Mouse (Mus musculus) cerebellum, postnatal 36 days (tissue): Measurements from ENCODE around the gene Tbl1xr1.

ENCODE experiments used
- DNase-seq, 2 experiments: peaks; one replicate each; pipeline ENCODE4 v3.0.0; 2021 to 2022; ENCODE audit warnings: mixed read lengths in 2 of 2

The Tbl1xr1 gene

GRCm38 (mm10) chr3:22090431-22091265, 14.2 kb downstream of the Tbl1xr1 start:
- no peak for DNase-seq

DNA sequence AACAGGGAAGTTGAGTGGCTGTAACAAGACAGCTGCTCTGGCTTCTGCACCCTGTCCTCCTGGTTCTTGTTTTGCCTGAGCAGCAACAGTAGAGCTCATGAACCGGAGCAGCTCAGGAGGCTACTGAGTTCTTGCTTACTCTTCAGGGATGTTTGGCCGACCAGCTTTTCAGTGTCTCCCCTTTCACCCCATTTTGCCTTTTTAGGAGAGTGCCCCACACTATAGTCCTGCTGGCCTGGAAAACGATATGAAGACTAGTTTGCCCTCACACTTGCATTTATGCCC, 14.8 kb downstream of the Tbl1xr1 start:
- DNase-seq: no peak

DNA sequence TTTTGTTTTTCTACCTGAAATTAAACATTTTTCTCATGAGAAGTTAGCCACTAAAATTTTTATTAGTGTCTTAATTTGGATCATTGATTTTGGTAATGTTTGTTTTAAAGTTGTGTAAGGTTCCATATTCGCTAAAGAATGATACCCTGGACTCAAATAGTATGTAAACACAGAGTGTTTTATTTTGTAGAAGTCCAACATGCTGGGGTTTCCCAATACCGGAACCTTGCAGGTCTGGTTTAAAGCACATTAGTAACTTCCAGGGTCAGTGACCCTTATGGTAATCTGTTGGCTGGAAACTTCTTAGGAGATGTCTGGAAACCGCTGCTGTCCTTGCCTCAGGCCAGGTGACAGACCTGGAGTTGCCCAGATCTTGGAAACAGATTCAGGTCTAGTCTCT, 15.2 kb downstream of the Tbl1xr1 start:
- DNase-seq: no peak

- DNase-seq: no peak
Measured at GRCm38 (mm10) chr3:22092784-22093183, 16.3 kb downstream of the Tbl1xr1 start.

DNA sequence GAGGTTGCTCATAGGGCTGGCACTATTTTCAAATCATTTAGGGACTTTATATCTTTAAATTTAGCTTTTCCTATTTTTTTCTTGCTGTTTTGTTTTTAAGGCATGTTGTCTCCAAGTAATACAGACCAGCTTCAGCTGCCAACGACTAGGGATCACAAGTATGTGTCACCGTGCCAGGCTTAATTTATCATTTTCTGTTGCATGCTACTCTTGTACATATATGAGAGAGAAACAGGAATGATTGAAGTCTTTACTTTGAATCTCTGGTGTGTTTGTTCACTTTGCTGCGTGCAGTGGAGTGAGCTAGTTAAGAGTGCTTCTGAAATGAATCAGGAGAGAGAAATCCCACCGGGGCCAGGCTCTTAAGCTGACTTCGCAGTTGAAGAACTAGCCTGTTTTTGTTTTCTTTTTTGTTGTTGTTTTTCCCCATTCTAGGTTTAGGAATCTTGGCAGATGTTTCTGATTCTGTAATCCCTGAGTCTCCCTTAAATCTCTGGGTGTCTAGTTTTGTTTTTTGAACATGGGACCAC, 27.6 kb downstream of the Tbl1xr1 start:
- no peak for DNase-seq

DNA sequence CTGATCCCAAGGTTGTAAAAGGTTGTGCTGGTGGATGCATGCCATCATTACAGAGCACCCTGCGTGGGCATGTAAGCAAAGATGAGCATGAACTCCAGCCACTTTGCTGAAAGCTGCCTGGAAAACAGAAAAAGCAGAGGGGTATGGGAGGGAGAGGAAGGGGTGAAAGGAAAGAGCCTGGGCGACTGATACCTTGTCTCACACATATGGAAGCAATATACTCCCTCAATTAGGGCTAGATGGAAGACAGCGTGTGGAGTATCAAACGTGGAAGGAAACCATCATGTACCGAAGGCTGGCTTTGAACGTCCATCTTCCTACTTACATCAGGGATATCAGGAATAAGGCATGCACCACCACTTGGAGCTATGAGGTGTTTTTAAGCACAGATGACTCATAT, 29.0 kb downstream of the Tbl1xr1 start:
- no peak for DNase-seq

GRCm38 (mm10) chr3:22108013-22108412, 31.6 kb downstream of the Tbl1xr1 start:
- no peak for DNase-seq

DNA sequence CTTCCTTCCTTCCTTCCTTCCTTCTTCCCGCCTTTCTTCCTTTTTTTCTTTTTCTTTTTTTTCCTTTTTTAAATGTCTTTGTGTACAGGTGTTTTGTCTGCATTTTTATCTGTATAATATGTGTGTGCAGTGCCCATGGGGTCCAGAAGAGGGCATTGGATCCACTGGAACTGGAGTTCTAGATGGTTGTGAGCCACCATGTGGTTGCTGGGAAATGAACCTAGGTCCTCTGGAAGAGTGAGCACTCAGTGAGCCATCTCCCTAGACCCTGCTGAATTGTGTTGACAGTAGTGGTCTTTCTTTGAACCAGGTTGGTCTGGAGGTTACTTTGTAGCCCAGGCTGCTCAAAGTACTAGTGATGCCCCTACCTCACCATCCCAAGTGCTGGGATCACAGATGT, 33.2 kb downstream of the Tbl1xr1 start:
- DNase-seq: no peak

- DNase-seq: no peak
Measured at GRCm38 (mm10) chr3:22113773-22114172, 37.3 kb downstream of the Tbl1xr1 start.

- no peak for DNase-seq
Measured at GRCm38 (mm10) chr3:22115221-22115620, 38.8 kb downstream of the Tbl1xr1 start.

- DNase-seq: no peak
Measured at GRCm38 (mm10) chr3:22115678-22116077, 39.2 kb downstream of the Tbl1xr1 start.

DNA sequence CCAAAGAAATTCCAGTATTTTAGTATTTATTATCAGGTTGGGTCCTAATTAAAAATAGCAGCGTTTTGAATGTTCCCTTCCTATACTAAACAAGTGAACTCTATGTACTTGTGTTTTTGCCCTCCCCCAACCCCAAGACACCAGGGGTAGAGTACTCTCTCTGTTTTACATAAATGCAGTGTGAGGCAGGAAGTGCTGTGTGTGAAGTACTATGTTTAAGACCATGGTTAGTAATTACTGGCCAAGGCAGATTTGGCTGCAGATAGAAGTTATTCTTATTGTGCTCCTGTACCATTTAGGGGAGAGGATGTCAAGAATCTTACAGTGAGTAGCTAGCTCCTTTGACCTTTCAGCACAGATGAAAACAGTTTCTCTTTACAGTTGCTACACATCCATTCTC, 39.7 kb downstream of the Tbl1xr1 start:
- DNase-seq: no peak

- no peak for DNase-seq
Measured at GRCm38 (mm10) chr3:22121741-22122140, 45.3 kb downstream of the Tbl1xr1 start.

GRCm38 (mm10) chr3:22123145-22123544, 46.7 kb downstream of the Tbl1xr1 start:
- DNase-seq: no peak

GRCm38 (mm10) chr3:22126251-22126826, 49.9 kb downstream of the Tbl1xr1 start:
- DNase-seq: no peak

DNA sequence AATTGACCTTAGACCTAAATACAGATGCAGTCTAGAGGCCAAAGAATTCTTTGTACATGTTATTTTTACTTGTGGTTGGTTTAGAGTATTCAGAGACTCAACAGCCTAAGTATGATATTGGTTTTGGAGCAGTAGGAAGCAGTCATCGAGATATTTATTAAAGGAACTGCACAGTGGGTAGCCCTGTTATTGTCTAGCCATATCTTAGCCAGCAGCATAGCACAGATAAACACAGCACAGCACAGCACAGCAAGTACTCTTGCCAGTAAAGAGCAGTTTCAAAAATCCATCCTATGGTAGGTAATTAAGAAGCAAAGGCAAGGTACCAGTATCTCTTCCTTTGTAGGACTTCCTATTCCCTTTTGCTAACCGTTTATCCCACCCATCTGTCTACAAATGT, 54.8 kb downstream of the Tbl1xr1 start:
- no peak for DNase-seq

DNA sequence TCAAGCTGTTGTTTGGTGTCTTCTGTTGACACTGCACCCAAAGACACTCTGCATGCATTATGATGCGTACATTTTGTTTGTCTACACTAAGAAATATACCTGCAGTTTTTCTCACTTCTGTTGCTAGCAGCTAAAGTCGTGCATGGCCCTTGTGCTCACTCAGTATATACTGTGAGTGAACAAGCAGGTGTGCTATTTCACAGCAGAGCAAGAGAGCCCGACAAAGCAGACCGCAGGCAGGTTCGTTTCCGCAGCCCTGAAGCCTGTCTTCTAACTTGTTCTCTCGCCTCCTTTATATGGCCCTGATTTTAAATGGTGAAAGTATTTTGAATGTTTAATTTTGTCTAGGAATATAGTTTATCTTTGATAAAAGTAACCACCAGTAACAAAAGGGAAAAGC, 57.2 kb downstream of the Tbl1xr1 start:
- no peak for DNase-seq

GRCm38 (mm10) chr3:22137793-22138579, 61.5 kb downstream of the Tbl1xr1 start:
- DNase-seq: no peak

- DNase-seq: no peak
Measured at GRCm38 (mm10) chr3:22138580-22139099, 62.2 kb downstream of the Tbl1xr1 start.

DNA sequence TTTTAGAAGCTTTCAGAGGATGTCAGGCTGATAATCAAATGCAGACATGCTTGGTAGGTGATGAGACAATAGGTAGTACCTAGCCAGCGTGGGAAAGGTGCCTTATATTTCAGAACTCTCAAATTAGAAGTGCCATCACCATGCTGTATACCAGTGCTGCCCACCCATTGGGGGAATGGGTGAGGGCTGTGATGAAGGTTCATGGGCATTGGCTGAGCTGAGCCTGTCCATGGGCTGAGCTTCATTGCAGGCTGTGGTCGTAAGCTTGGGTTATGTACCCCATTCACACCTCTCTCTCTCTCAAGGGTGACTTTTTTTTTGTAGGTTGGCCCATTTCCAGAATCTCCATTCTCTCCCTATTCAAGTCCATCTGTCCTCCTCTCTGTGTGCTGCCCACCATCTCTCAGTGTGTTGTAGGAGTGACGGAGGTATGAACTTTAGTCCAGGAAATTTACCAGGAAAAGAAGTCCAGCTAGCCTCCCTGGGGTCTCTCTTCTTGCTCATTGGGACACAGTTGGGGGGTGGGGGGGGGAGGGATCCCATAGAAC, 63.7 kb downstream of the Tbl1xr1 start:
- DNase-seq: no peak

DNA sequence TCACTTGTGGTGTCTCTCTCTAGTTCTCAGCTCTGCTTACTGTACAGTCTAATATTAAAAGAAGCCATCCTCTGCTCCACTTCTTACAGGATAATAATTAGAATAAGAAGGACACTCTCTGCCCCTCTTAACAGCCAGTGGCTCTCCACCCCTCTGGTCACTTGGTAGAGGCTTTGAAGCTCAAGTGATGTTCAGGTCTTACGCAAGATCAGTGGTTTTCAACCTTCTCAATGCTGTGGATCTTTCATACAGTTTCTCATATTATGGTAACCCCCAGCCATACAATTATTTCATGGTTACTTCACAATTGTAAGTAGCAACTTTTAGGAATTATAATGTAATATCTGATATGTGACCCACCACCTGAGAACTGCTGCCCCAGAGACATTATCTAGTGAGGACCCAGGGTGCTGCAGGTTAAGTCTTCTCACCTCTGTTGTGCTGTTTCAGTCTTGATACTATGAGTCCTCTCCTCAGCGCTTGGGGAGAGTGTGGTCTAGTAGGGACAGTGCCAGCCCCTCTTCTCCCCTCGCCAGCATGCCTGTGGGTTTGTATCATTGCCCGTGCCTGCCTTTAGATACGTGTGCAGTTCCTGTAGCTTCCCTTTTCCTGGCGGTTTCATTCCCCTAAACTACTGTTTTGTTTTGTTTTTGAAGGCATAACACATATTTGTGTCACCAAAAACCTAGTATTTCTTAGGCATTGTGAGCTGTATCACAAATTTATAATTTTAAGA, 65.7 kb downstream of the Tbl1xr1 start:
- no peak for DNase-seq

DNA sequence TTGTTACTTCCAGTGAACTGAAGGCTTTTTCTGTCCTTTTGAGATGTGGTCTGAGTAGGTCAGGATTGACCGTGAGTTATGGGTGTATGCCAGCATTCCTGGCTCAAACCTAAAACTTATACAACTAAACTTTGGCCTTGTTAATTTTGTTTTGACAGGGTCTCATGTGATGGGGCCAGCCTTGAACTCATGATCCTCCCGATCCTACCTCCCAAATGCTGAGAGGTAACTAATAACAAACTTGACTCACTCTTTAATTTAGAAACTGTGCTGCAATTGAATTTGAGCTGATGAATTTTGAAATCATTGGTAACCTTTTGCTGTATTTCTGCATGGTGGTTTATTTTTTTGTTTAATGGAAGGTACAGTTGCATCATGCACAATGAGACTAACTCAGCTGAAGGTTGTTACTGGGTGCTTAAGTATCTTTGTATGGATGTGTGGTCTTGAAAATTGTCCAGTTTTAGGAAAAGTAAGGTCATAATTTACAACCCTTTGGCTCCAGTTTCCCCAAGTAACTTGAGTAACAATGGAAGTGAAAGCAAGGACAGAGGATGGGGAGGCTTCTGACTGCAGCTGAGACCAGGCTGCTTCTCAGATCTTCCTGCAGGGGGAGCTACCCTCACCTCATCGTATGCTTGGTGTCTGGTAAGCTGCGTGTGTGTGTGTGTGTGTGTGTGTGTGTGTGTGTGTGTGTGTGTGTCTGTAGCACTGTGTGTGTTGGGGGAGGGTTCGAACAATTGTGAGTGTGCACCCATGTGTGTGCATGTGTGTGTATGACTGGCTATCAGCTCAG, 66.6 kb downstream of the Tbl1xr1 start:
- no peak for DNase-seq
